Mouse (Mus musculus) erythroblast, embryonic 14.5 days (primary cell): ENCODE results near the gene Cep70. TPM values are rescaled to one million over a fixed set of nuclear protein-coding genes. Genes with fewer than 3 reads are reported as not detected.

Source experiments
- H3K27me3 ChIP-seq: 2 replicates; pipeline ENCODE4 v1.6.1; 2012; ENCODE audit warnings: inconsistent platforms; ENCODE audit not compliant: control insufficient read depth
- H3K36me3 ChIP-seq: 2 replicates; pipeline ENCODE4 v1.6.1; 2012; ENCODE audit warnings: mild to moderate bottlenecking, inconsistent platforms; ENCODE audit not compliant: control insufficient read depth
- H3K4me1 ChIP-seq: 2 replicates; pipeline ENCODE4 v1.6.1; 2012; ENCODE audit warnings: inconsistent platforms; ENCODE audit not compliant: control insufficient read depth
- H3K4me3 ChIP-seq: replicated peaks from 2 replicates; pipeline ENCODE3; 2012; ENCODE audit warnings: moderate library complexity, mild to moderate bottlenecking, inconsistent platforms
- H3K9me3 ChIP-seq: 2 replicates; pipeline ENCODE4 v1.6.1; 2012; ENCODE audit warnings: low read length, inconsistent platforms, mixed read lengths; ENCODE audit not compliant: control insufficient read depth
- GATA1 ChIP-seq: IDR thresholded peaks from 2 replicates; pipeline ENCODE4 v1.6.1; 2012; ENCODE audit warnings: low read length, inconsistent platforms, mixed read lengths
- TAL1 ChIP-seq: IDR thresholded peaks from 3 replicates; pipeline ENCODE4 v1.6.1; 2012; ENCODE audit warnings: low read length, inconsistent platforms, mixed read lengths
- polyA plus RNA-seq: library from polyadenylated mRNA; stranded (reverse); fragments of >175 nt; gene quantifications from 2 replicates; pipeline ENCODE4 v1.2.3, GENCODE M21; 2012

Gene Cep70
- polyA plus RNA-seq, 1 experiment: 0.29 TPM

GRCm38 (mm10) chr9:99239256-99239655, 3.9 kb upstream of the Cep70 start:
- Histone ChIP-seq H3K27me3 (no peaks in the 10 kb centered on the region), H3K4me3 (no peak overlapping the region), H3K36me3 (no peaks in the 10 kb centered on the region), H3K4me1 (peaks cover 32% of the 10 kb centered on the region), H3K9me3 (no peaks in the 10 kb centered on the region)
- TF ChIP-seq TAL1: no peak
- no peak for TF ChIP-seq GATA1

GRCm38 (mm10) chr9:99240571-99240970, 2.6 kb upstream of the Cep70 start:
- H3K4me1 ChIP-seq: peaks cover 45% of the 10 kb centered on the region
- no peaks in the 10 kb centered on the region for H3K27me3 ChIP-seq
- H3K36me3 ChIP-seq: peaks cover 11% of the 10 kb centered on the region
- TF ChIP-seq GATA1 (no peak), TAL1 (no peak)
- H3K4me3 ChIP-seq: no peak overlapping the region
- H3K9me3 ChIP-seq: no peaks in the 10 kb centered on the region

- Histone ChIP-seq H3K27me3 (no peaks in the 10 kb centered on the region), H3K4me3 (peak overlapping the region; percentile 85), H3K4me1 (peaks cover 57% of the 10 kb centered on the region), H3K36me3 (peaks cover 25% of the 10 kb centered on the region), H3K9me3 (no peaks in the 10 kb centered on the region)
- no peak for TF ChIP-seq TAL1
- TF ChIP-seq GATA1: no peak
Measured at GRCm38 (mm10) chr9:99242035-99242434, 1.1 kb upstream of the Cep70 start.

GRCm38 (mm10) chr9:99242533-99243189, 506 bp upstream of the Cep70 start:
- peaks cover 31% of the 10 kb centered on the region for H3K36me3 ChIP-seq
- no peaks in the 10 kb centered on the region for H3K27me3 ChIP-seq
- H3K9me3 ChIP-seq: no peaks in the 10 kb centered on the region
- peak overlapping the region; percentile 85 for H3K4me3 ChIP-seq
- TF ChIP-seq GATA1 (peak; percentile 85), TAL1 (peak; percentile 78)
- H3K4me1 ChIP-seq: peaks cover 64% of the 10 kb centered on the region

GRCm38 (mm10) chr9:99243895-99244293, 727 bp downstream of the Cep70 start:
- Histone ChIP-seq H3K36me3 (peaks cover 43% of the 10 kb centered on the region), H3K4me1 (peaks cover 75% of the 10 kb centered on the region), H3K4me3 (peak overlapping the region; percentile 85), H3K9me3 (no peaks in the 10 kb centered on the region), H3K27me3 (no peaks in the 10 kb centered on the region)
- TF ChIP-seq TAL1 (no peak), GATA1 (no peak)

GRCm38 (mm10) chr9:99248304-99248703, 5.1 kb downstream of the Cep70 start:
- H3K36me3 ChIP-seq: peaks cover 79% of the 10 kb centered on the region
- H3K9me3 ChIP-seq: no peaks in the 10 kb centered on the region
- H3K4me3 ChIP-seq: no peak overlapping the region
- peaks cover 80% of the 10 kb centered on the region for H3K4me1 ChIP-seq
- no peaks in the 10 kb centered on the region for H3K27me3 ChIP-seq
- TF ChIP-seq GATA1: no peak
- TF ChIP-seq TAL1: no peak

- H3K4me3 ChIP-seq: no peak overlapping the region
- H3K9me3 ChIP-seq: no peaks in the 10 kb centered on the region
- no peaks in the 10 kb centered on the region for H3K27me3 ChIP-seq
- peaks cover 84% of the 10 kb centered on the region for H3K4me1 ChIP-seq
- peaks cover 84% of the 10 kb centered on the region for H3K36me3 ChIP-seq
- no peak for TF ChIP-seq GATA1
- no peak for TF ChIP-seq TAL1
Measured at GRCm38 (mm10) chr9:99248906-99249305, 5.7 kb downstream of the Cep70 start.

- TF ChIP-seq GATA1 (no peak), TAL1 (no peak)
- peaks cover 89% of the 10 kb centered on the region for H3K36me3 ChIP-seq
- peaks cover 76% of the 10 kb centered on the region for H3K4me1 ChIP-seq
- no peak overlapping the region for H3K4me3 ChIP-seq
- no peaks in the 10 kb centered on the region for H3K9me3 ChIP-seq
- H3K27me3 ChIP-seq: no peaks in the 10 kb centered on the region
Measured at GRCm38 (mm10) chr9:99253861-99254260, 10.7 kb downstream of the Cep70 start.

GRCm38 (mm10) chr9:99256206-99256605, 13.0 kb downstream of the Cep70 start:
- no peak for TF ChIP-seq GATA1
- no peak for TF ChIP-seq TAL1
- Histone ChIP-seq H3K36me3 (peaks cover 94% of the 10 kb centered on the region), H3K27me3 (no peaks in the 10 kb centered on the region), H3K4me1 (peaks cover 72% of the 10 kb centered on the region), H3K9me3 (no peaks in the 10 kb centered on the region), H3K4me3 (no peak overlapping the region)

- no peak for TF ChIP-seq TAL1
- TF ChIP-seq GATA1: no peak
- Histone ChIP-seq H3K4me1 (peaks cover 67% of the 10 kb centered on the region), H3K36me3 (peaks cover 94% of the 10 kb centered on the region), H3K4me3 (peak overlapping the region; percentile 31), H3K9me3 (no peaks in the 10 kb centered on the region), H3K27me3 (no peaks in the 10 kb centered on the region)
Measured at GRCm38 (mm10) chr9:99256821-99257220, 13.7 kb downstream of the Cep70 start.
